Mouse (Mus musculus) left cerebral cortex, postnatal 25 days (tissue): ENCODE measurements at regions not wholly inside any gene's neighbourhood (a gene's known extent, or its start where the extent isn't known, plus 50 kb on each side); places are given as distances from the start of the nearest gene placed in this dataset.

Experiments
- DNase-seq, 2 experiments: peaks; one replicate each; pipeline ENCODE4 v3.0.0; 2022; ENCODE audit warnings: low spot score in 2 of 2, mixed read lengths in 1 of 2
- intact Hi-C: fragments of 180-260 bp; cut with DNase I; formaldehyde crosslinking; loops from one replicate; pipeline ENCODE4 v1.15.1; 2025

- intact Hi-C loops: no loop called here
- DNase-seq: no peak
These were observed 237.8 kb upstream of the Prok2 start for GRCm38 (mm10) chr6:99964007-99964406.

GRCm38 (mm10) chr6:99959371-99959770, 233.2 kb upstream of the Prok2 start:
- intact Hi-C loops: no loop called here
- no peak for DNase-seq

GRCm38 (mm10) chr6:99954832-99955830, 228.9 kb upstream of the Prok2 start:
- intact Hi-C loops: no loop called here
- DNase-seq: no peak

GRCm38 (mm10) chr6:99953980-99954776, 228.0 kb upstream of the Prok2 start:
- intact Hi-C loops: no loop called here
- no peak for DNase-seq

GRCm38 (mm10) chr6:99950811-99951210, 224.6 kb upstream of the Prok2 start:
- intact Hi-C loops: no loop called here
- DNase-seq: no peak

GRCm38 (mm10) chr6:99946917-99947316, 220.7 kb upstream of the Prok2 start:
- no peak for DNase-seq
- intact Hi-C loops: no loop called here

GRCm38 (mm10) chr6:99946481-99946880, 220.3 kb upstream of the Prok2 start:
- no peak for DNase-seq

GRCm38 (mm10) chr6:99945691-99946090, 219.5 kb upstream of the Prok2 start:
- DNase-seq: no peak
- intact Hi-C loops: no loop called here

More at GRCm38 (mm10) chr6:99946481-99946880, 220.3 kb upstream of the Prok2 start:
- intact Hi-C loops: no loop called here

GRCm38 (mm10) chr6:99942958-99943357, 216.8 kb upstream of the Prok2 start:
- peak in 1 of 2 experiments; percentile 24 for DNase-seq
- intact Hi-C loops: no loop called here

GRCm38 (mm10) chr6:99940118-99940517, 213.9 kb upstream of the Prok2 start:
- intact Hi-C loops: no loop called here

GRCm38 (mm10) chr6:99939382-99939781, 213.2 kb upstream of the Prok2 start:
- no peak for DNase-seq

More at GRCm38 (mm10) chr6:99940118-99940517, 213.9 kb upstream of the Prok2 start:
- DNase-seq: no peak

GRCm38 (mm10) chr6:99938949-99939348, 212.8 kb upstream of the Prok2 start:
- no peak for DNase-seq
- intact Hi-C loops: no loop called here

More at GRCm38 (mm10) chr6:99939382-99939781, 213.2 kb upstream of the Prok2 start:
- intact Hi-C loops: no loop called here

GRCm38 (mm10) chr6:99936716-99937115, 210.5 kb upstream of the Prok2 start:
- DNase-seq: no peak
- intact Hi-C loops: no loop called here

GRCm38 (mm10) chr6:99935373-99935772, 209.2 kb upstream of the Prok2 start:
- intact Hi-C loops: no loop called here
- DNase-seq: no peak

GRCm38 (mm10) chr6:99934394-99934793, 208.2 kb upstream of the Prok2 start:
- DNase-seq: no peak
- intact Hi-C loops: no loop called here

- intact Hi-C loops: no loop called here
- no peak for DNase-seq
These were observed 207.2 kb upstream of the Prok2 start for GRCm38 (mm10) chr6:99933404-99933803.

- intact Hi-C loops: no loop called here
- peak in 1 of 2 experiments; percentile 34 for DNase-seq
These were observed 206.7 kb upstream of the Prok2 start for GRCm38 (mm10) chr6:99932923-99933322.

GRCm38 (mm10) chr6:99932405-99932804, 206.2 kb upstream of the Prok2 start:
- intact Hi-C loops: no loop called here
- DNase-seq: peak in 1 of 2 experiments; percentile 4

- intact Hi-C loops: no loop called here
These were observed 205.4 kb upstream of the Prok2 start for GRCm38 (mm10) chr6:99931588-99931987.

GRCm38 (mm10) chr6:99930316-99930715, 204.1 kb upstream of the Prok2 start:
- DNase-seq: no peak
- intact Hi-C loops: no loop called here

More at GRCm38 (mm10) chr6:99931588-99931987, 205.4 kb upstream of the Prok2 start:
- no peak for DNase-seq
